Mouse (Mus musculus) mouse embryonic stem cell (cell line): ENCODE data around the gene Spc24.
"Not testable (repeated sequence)": the region's sequence is repeated elsewhere in the genome, so short reads cannot be mapped to it uniquely, and the experiment has no call there.

Source experiments
- in situ Hi-C, 2 experiments: fragments of 300-500 bp; cut with MboI; formaldehyde crosslinking; loops; 1 replicate in 1 of 2; 3 replicates in 1 of 2; pipeline ENCODE4 v1.14.3; 2019 to 2020; ENCODE audit warnings: low sequenced_read_pairs in 2 of 2, low pct_unique_long_range_greater_than_20kb in 1 of 2, mixed read lengths in 1 of 2; ENCODE audit not compliant: unreplicated experiment in 1 of 2

Gene Spc24

GRCm38 (mm10) chr9:21787654-21788053 is 27.6 kb upstream of the Spc24 start:
- in situ Hi-C loops, result no loop called here

- in situ Hi-C loops, result no loop called here
These were observed 26.8 kb upstream of the Spc24 start for GRCm38 (mm10) chr9:21786906-21787305.

- in situ Hi-C loops, result not testable (repeated sequence)
These were observed 26.2 kb upstream of the Spc24 start for GRCm38 (mm10) chr9:21786309-21786708.

GRCm38 (mm10) chr9:21784517-21785307 is 24.6 kb upstream of the Spc24 start:
- in situ Hi-C loops, result no loop called here

GRCm38 (mm10) chr9:21781657-21782468 is 21.8 kb upstream of the Spc24 start:
- in situ Hi-C loops, result no loop called here

- in situ Hi-C loops, result no loop called here
These were observed 17.6 kb upstream of the Spc24 start for GRCm38 (mm10) chr9:21777726-21778125.

DNA sequence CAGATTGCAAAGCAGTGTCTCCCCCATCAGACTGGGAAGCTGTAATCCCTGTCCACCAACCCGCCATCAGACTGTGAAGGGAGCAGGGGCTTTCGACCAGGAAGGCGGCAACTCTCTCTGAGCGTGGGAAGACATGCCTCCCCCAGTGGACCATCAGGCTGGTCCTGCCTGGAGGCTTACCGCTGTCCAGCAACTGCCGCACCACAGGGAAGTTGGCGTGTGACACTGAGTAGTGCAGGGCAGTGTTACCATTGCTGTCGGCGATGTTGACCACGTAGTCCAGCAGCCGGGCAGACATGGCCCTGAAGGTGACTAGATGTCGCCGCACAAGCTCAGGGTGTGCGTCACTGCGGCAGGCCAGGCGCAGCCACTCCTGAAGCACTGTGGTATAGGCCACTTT is 14.2 kb upstream of the Spc24 start:
- in situ Hi-C loops, result no loop called here

DNA sequence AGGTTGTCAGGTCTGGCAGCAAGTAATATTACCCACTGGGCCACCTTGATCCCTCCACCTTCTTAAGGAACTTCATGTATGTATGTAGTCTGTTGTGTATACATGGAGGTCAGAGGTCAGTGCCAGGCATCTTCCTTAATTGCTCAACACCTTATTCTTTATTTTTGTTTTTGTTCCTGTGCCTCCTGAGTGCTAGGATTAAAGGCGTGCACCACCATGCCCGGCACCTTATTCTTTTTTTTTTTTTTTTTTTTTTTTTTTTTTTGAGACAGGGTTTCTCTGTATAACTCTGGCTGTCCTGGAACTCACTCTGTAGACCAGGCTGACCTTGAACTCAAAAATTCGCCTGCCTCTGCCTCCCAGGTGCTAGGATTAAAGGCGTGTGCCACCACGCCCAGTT is 13.3 kb upstream of the Spc24 start:
- in situ Hi-C loops, result not testable (repeated sequence)

DNA sequence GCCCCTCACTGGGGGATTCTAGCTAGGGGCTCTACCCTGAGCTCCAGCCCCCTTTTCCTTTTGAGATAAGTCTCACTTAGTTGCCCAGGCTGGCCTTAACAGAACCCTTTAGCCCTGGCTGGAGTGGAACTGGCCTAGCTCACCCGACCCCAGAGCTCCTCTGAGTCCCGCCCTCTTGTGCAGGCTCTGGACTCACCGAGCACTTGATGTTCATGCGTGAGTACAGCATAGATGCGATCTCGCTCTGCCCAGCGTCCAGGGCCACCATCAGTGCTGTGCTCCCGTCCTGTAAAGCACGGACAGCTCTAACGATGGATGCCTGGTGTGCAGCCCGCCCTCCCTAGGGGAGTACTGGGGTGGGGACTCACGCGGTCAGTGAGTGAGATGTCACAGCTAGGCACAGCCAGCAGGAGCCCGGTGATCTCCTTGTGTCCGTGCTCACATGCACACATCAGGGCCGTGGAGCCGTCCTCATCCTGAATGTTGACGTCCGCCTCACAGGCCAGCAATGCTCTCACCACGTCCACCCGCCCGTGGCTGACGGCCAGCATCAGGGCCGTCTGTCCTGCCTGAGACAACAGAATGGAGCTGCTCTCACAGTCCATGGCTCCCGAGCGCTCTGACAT is 9.6 kb upstream of the Spc24 start:
- in situ Hi-C loops, result no loop called here

DNA sequence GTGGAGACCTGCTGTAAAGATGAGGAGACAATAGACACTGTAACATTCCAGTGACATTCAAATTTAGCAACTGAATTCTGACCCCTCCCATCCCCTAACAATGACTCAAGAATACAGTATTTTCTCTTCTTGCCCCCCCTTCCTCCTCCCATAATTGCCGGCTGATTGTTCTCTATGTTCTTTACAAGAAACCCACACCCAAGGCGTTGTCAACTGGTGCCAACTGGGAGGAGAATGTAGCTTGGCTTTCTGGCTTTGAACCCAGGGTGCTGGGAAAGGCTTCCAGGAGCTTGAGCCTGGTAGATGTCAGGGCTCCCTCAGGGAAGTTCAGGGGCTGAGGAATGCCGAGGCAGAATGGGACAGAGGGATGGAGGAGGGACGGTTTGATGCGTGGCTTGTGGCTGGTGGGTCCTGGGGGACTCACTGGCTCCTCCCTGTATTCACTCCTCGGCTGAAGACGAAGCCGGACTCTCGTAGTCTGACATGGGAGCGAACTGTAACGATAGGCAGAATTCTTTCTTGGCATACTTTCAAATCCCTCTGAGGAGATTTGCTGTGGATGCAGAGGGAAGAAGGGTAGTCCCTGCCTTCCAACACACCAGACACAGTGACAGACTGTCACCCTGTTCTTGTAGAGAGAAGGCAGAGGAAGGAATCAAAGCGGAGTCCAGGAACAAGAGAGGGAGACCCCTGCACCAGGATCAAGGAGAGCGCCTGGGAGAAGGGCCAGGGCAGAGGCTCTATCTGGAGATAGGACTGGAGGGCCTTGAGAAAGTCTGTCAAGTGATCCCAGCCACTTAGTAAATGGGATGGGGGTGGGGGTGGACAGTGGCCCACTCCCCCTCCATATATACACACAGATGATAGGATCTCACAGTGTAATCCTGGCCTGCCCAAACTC is 8.7 kb upstream of the Spc24 start:
- in situ Hi-C loops, result no loop called here

GRCm38 (mm10) chr9:21767896-21768295 is 7.8 kb upstream of the Spc24 start:
- in situ Hi-C loops, result no loop called here

- in situ Hi-C loops, result no loop called here
These were observed 4.2 kb upstream of the Spc24 start for GRCm38 (mm10) chr9:21764084-21764999.

DNA sequence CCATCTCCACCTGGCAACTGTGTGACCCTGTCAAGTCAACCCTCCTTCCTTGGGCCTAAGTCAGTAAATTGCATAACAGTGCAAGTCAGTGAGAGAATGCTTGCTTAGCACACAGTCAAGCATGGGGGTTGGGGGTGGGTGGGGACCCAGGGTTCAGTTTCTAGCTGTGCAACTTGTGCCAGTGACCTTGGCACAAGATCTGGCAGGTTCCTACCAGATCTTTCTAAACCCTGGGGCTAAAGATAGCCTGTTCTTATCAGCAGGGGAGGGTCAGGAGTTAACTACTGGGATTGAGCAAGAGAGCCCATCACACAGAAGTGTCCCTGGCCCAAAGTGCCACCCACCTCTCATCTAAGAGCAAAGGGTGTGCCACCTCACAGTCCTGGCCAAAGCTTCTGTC is 2.0 kb upstream of the Spc24 start:
- in situ Hi-C loops, result no loop called here

- in situ Hi-C loops, result no loop called here
These were observed 385 bp downstream of the Spc24 start for GRCm38 (mm10) chr9:21759718-21760117.

DNA sequence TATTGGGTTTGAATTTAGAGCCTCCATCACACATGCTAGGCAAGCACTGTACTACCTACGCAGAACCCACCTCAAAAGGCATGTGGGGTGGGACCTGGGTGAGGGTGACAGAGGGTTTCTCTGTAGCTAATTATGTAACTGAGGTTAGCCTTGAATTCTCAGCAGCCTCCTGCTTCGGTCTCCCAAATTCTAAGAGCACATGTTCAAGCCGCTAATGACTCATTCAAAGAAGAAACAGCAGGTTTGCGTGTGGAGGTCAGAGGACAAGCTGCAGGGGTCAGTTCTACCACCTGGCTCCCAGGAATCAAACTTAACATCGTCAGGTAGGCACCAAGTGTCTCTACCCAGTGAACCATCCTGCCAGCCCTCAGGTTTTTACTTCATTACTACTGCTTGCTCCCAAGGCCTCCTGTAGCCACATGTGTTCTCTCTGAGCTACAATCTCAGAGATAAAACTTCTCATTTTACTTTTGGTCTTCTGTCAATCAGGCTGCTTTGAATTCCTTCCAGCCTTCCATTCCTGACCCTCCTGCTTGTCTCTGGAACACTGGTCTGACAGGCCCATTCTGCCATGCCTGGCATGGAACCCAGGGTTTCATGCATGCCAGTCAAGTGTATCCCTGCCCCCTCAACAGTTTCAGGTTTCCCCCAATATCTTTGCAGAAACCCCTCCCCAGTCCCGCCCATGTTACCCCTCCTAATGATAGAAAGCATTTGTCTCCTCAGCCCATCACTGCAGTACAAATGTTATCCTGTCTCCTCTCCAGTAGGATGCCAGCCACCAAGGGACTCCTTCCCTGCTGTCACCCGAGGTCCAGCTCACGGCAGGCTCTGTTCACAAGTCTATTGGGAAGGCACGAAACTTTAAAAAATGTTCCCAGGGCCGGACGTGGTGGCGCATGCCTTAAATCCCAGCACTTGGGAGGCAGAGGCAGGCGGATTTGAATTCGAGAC is 1.2 kb downstream of the Spc24 start:
- in situ Hi-C loops, result no loop called here

GRCm38 (mm10) chr9:21754516-21755321 is 5.4 kb downstream of the Spc24 start:
- in situ Hi-C loops, result loop anchor here in 1 of 2 experiments (5.0 kb wide), 1 partner anchor 53 kb away; no protein-coding TSS in a partner anchor
